Mouse (Mus musculus) heart, embryonic 11.5 days (tissue): ENCODE measurements around the gene Gle1. TPM values are rescaled to one million over a fixed set of nuclear protein-coding genes. Genes with fewer than 3 reads are reported as not detected.
"Not testable (repeated sequence)": the region's sequence is repeated elsewhere in the genome, so short reads cannot be mapped to it uniquely, and the experiment has no call there.

Experiments used
- ATAC-seq: fragments of 200-750 bp; cut with Nextera tagmentation; replicated peaks from 2 replicates; pipeline ENCODE4 v1.8.0; 2017; ENCODE audit warnings: moderate library complexity; ENCODE audit not compliant: insufficient number of reproducible peaks, low FRiP score, low TSS enrichment
- H3K27ac ChIP-seq: fragments of 300-500 bp; sonication (generic); 2 replicates; pipeline ENCODE4 v1.5.1; 2014; ENCODE audit warnings: mild to moderate bottlenecking, low read depth, low read length
- H3K27me3 ChIP-seq: fragments of 300-500 bp; sonication (generic); 2 replicates; pipeline ENCODE4 v1.6.1; 2014; ENCODE audit warnings: mild to moderate bottlenecking, low read length, mixed read lengths; ENCODE audit not compliant: control insufficient read depth, insufficient read depth
- H3K36me3 ChIP-seq: fragments of 300-500 bp; sonication (generic); 2 replicates; pipeline ENCODE4 v1.6.1; 2014; ENCODE audit warnings: mild to moderate bottlenecking, low read length, moderate library complexity, mixed read lengths; ENCODE audit not compliant: control insufficient read depth, insufficient read depth
- H3K4me1 ChIP-seq: fragments of 300-500 bp; sonication (generic); 2 replicates; pipeline ENCODE4 v1.6.1; 2014; ENCODE audit warnings: low read length; ENCODE audit not compliant: control insufficient read depth, insufficient read depth
- H3K4me2 ChIP-seq: fragments of 300-500 bp; sonication (generic); 2 replicates; pipeline ENCODE4 v1.6.1; 2014; ENCODE audit warnings: mild to moderate bottlenecking, moderate library complexity
- H3K4me3 ChIP-seq: fragments of 300-500 bp; sonication (generic); 2 replicates; pipeline ENCODE4 v1.5.1; 2014; ENCODE audit warnings: low read depth, low read length
- H3K9ac ChIP-seq: fragments of 300-500 bp; sonication (generic); 2 replicates; pipeline ENCODE4 v1.6.1; 2014; ENCODE audit warnings: mild to moderate bottlenecking, low read depth, low read length, moderate library complexity
- H3K9me3 ChIP-seq: fragments of 300-500 bp; sonication (generic); replicated peaks from 2 replicates; pipeline ENCODE4 v1.6.1; 2016; ENCODE audit warnings: low read length; ENCODE audit not compliant: control insufficient read depth
- WGBS: fragments of 180-500 bp; shearing (Covaris S2); extraction: QIAGEN DNeasy Blood & Tissue Kit; methylation state at CpG from one replicate; pipeline ENCODE4 v1.1.7; 2014; ENCODE audit not compliant: insufficient replicate concordance; 5-methylcytosine and 5-hydroxymethylcytosine counted together
- polyA plus RNA-seq: library from polyadenylated mRNA; unstranded; fragments of >200 nt; fragmentation: Nextera tagmentation; extraction: Ambion mirVana; gene quantifications from 2 replicates; pipeline ENCODE4 v1.2.1, GENCODE M21; 2014

The Gle1 gene
- polyA plus RNA-seq, 1 experiment from 2014 or later, result 34.3 TPM

GRCm38 (mm10) chr2:29902194-29902593, 33.0 kb upstream of the Gle1 start:
- Histone ChIP-seq H3K36me3 (peaks cover 52% of the 10 kb centered on the region), H3K27ac (no peak overlapping the region), H3K4me1 (no peaks in the 10 kb centered on the region), H3K9me3 (no peaks in the 10 kb centered on the region), H3K9ac (no peak overlapping the region), H3K4me2 (no peak overlapping the region), H3K27me3 (no peaks in the 10 kb centered on the region), H3K4me3 (no peak overlapping the region)
- ATAC-seq, result no peak
- WGBS, result 85% methylated on average over 10 of the region's 10 CpGs

DNA sequence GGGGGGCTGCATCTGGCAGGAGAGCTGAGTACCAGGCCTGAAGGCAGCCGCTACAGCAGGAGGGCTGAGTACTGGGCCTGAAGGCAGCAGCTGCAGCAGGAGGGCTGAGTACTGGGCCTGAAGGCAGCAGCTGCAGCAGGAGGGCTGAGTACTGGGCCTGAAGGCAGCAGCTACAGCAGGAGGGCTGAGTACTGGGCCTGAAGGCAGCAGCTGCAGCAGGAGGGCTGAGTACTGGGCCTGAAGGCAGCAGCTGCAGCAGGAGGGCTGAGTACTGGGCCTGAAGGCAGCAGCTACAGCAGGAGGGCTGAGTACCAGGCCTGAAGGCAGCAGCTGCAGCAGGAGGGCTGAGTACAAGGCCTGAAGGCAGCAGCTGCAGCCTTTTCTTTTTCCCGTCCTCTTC, 27.1 kb upstream of the Gle1 start:
- H3K9me3 ChIP-seq, ATAC-seq, H3K27ac ChIP-seq, H3K27me3 ChIP-seq, H3K9ac ChIP-seq, H3K4me2 ChIP-seq, H3K4me3 ChIP-seq, H3K4me1 ChIP-seq: not testable (repeated sequence)
- peaks cover 34% of the 10 kb centered on the region for H3K36me3 ChIP-seq
- 75% methylated on average over 2 of the region's 2 CpGs for WGBS

- no peaks in the 10 kb centered on the region for H3K9me3 ChIP-seq
- H3K4me2 ChIP-seq, result no peak overlapping the region
- peaks cover 31% of the 10 kb centered on the region for H3K36me3 ChIP-seq
- no peaks in the 10 kb centered on the region for H3K27me3 ChIP-seq
- no peak overlapping the region for H3K9ac ChIP-seq
- no peak overlapping the region for H3K4me3 ChIP-seq
- no peak overlapping the region for H3K27ac ChIP-seq
- no peaks in the 10 kb centered on the region for H3K4me1 ChIP-seq
- 72% methylated on average over 2 of the region's 2 CpGs for WGBS
- ATAC-seq, result no peak
These were observed 25.2 kb upstream of the Gle1 start for GRCm38 (mm10) chr2:29910042-29910441.

DNA sequence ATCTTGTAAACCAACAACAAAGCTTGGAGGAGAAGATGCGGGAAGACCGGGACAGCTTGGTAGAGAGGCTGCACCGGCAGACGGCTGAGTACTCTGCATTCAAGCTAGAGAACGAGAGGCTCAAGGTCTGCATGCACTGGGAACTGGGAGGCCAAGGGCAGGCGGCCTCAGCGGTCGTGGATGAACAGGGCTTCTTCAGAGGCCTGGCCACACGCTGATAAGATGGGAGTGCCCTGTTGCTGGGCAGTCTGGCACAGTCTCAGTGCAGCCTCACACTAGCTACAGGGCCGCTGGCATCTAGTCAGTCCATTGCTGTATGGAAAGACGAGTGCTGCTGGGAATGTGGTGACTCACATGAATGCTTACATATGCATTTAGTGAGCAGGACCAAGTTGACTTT, 17.6 kb upstream of the Gle1 start:
- Histone ChIP-seq H3K4me3 (no peak overlapping the region), H3K27ac (no peak overlapping the region), H3K4me2 (no peak overlapping the region), H3K4me1 (no peaks in the 10 kb centered on the region), H3K9ac (no peak overlapping the region), H3K27me3 (no peaks in the 10 kb centered on the region), H3K36me3 (peaks cover 40% of the 10 kb centered on the region), H3K9me3 (no peaks in the 10 kb centered on the region)
- ATAC-seq, result no peak
- WGBS, result 84% methylated on average over 11 of the region's 11 CpGs

GRCm38 (mm10) chr2:29922011-29922410, 13.2 kb upstream of the Gle1 start:
- 62% methylated on average over 11 of the region's 11 CpGs for WGBS
- Histone ChIP-seq H3K27ac (no peak overlapping the region), H3K9ac (no peak overlapping the region), H3K27me3 (no peaks in the 10 kb centered on the region), H3K36me3 (peaks cover 52% of the 10 kb centered on the region), H3K9me3 (no peaks in the 10 kb centered on the region), H3K4me2 (no peak overlapping the region), H3K4me1 (no peaks in the 10 kb centered on the region), H3K4me3 (no peak overlapping the region)
- no peak for ATAC-seq

DNA sequence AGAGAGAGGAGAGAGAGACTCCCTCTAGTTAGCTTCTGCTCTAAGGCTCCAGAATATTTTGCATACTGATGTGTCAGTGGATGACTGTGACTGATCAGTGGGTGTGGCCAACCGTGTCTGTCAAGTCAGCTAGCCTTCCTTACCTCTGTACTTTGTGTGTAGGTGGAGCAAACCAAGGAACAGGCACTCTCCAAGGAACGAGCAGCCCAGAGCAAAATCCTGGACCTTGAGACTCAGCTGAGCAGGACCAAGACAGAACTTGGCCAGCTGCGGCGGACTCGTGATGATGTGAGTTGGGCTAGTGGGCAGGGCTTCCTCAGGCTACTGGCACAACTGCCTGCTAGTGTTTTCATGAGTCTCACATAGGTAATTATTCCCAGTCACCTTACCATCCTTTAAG, 8.7 kb upstream of the Gle1 start:
- no peaks in the 10 kb centered on the region for H3K9me3 ChIP-seq
- no peak overlapping the region for H3K4me3 ChIP-seq
- no peaks in the 10 kb centered on the region for H3K4me1 ChIP-seq
- no peak overlapping the region for H3K9ac ChIP-seq
- H3K27me3 ChIP-seq, result no peaks in the 10 kb centered on the region
- WGBS, result 84% methylated on average over 5 of the region's 5 CpGs
- no peak overlapping the region for H3K27ac ChIP-seq
- no peak for ATAC-seq
- peaks cover 61% of the 10 kb centered on the region for H3K36me3 ChIP-seq
- H3K4me2 ChIP-seq, result no peak overlapping the region

DNA sequence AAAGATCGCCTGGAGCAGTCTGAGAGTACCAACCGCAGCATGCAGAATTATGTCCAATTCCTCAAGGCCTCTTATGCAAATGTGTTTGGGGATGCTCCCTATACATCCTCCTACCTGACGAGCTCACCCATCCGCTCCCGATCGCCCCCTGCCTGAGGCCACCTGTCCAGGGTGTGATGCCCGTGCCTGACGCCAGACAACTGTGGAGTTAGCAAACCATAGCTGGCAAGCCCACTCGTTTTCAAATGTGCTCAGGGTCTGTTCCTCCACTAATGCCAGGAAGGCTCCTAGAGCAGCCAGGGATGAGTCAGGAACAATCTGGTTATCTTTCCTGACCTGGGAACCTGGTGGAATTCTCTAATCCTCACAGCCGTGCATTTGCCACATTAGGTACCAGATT, 4.7 kb upstream of the Gle1 start:
- H3K36me3 ChIP-seq, result peaks cover 35% of the 10 kb centered on the region
- no peaks in the 10 kb centered on the region for H3K4me1 ChIP-seq
- H3K9ac ChIP-seq, result no peak overlapping the region
- H3K4me3 ChIP-seq, result no peak overlapping the region
- H3K9me3 ChIP-seq, result no peaks in the 10 kb centered on the region
- WGBS, result 89% methylated on average over 10 of the region's 10 CpGs
- H3K4me2 ChIP-seq, result no peak overlapping the region
- no peak for ATAC-seq
- H3K27ac ChIP-seq, result no peak overlapping the region
- no peaks in the 10 kb centered on the region for H3K27me3 ChIP-seq

- Histone ChIP-seq H3K4me2 (no peak overlapping the region), H3K9me3 (no peaks in the 10 kb centered on the region), H3K27me3 (no peaks in the 10 kb centered on the region), H3K4me3 (no peak overlapping the region), H3K9ac (no peak overlapping the region), H3K4me1 (no peaks in the 10 kb centered on the region), H3K36me3 (peaks cover 28% of the 10 kb centered on the region), H3K27ac (no peak overlapping the region)
- 87% methylated on average over 6 of the region's 6 CpGs for WGBS
- ATAC-seq, result no peak
These were observed 4.0 kb upstream of the Gle1 start for GRCm38 (mm10) chr2:29931194-29931593.

GRCm38 (mm10) chr2:29940073-29940472, 4.8 kb downstream of the Gle1 start:
- Histone ChIP-seq H3K27me3 (no peaks in the 10 kb centered on the region), H3K4me1 (peaks cover 5% of the 10 kb centered on the region; the same call in 1 of the 2 replicates), H3K36me3 (peaks cover 24% of the 10 kb centered on the region), H3K9ac (no peak overlapping the region), H3K9me3 (no peaks in the 10 kb centered on the region), H3K4me2 (no peak overlapping the region), H3K27ac (no peak overlapping the region), H3K4me3 (no peak overlapping the region)
- ATAC-seq, result no peak
- WGBS, result 90% methylated on average over 9 of the region's 9 CpGs
